Mouse (Mus musculus) T-helper 2 cell (primary cell): ENCODE results near the gene Mrps30.

Experiments used
- in situ Hi-C: fragments of 300-600 bp; cut with MboI, MseI; formaldehyde crosslinking; loops from one replicate; pipeline ENCODE4 v1.15.1; 2025; ENCODE audit warnings: high pct_unique_total_duplicates

The Mrps30 gene

DNA sequence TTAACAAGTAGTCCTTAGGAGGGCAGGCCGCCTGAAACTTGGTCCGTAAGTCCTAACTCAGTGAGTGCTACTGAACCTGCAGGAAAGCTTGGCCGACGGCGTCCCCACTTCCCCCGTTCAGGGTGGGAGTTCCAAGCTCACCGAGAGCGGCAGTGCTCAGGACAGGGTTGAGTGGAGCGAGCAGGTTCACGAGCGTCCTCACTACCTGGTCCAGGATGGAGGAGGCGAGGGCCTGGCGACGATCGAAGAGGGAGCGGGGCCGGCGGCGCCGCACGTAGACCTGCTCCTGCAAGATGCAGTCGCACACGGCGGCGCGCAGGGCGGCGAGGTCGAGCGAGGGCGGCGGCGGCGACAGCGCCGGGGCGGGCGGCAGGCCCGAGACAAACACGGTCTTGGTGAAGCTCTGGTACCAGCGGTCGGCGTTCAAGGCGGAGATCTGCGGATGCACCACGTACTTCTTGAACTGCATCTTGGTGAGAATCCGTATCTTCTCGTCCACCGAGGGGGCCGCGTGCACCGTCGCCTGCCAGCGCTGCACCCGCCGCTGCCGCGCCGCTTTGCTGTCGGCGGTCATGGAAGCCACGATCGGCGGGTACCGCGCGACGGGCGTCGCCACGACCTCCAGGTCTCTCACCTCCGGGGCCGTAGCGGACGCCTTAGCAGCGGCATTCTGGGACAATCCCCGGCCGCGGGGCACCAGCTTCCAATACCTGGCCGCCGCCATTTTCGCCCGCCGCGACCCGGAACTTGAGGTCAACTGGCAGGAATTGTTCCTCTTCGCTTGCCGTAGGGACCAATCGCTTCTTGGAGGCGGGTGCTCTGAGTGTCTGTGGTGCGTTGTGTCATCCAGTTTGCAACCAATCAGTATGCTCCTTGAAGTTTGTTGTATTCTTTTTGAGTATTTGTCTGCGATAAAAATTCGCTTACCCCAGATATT lies at the start of gene Mrps30, which contains the start of gene B430218F22Rik:
Gene Mrps30, minus strand, starts transcription at position 742 of the 937 bp plus-strand sequence.
Gene B430218F22Rik, plus strand, starts transcription at position 120 of the 937 bp plus-strand sequence.
- in situ Hi-C loops: loop anchor here (25.0 kb wide), 1 partner anchor 1076 kb away; the partner anchor contains the start of gene 4833420G17Rik

GRCm38 (mm10) chr13:118420847-118421246 lies 33.8 kb upstream of the Mrps30 start:
- in situ Hi-C loops: no loop called here

DNA sequence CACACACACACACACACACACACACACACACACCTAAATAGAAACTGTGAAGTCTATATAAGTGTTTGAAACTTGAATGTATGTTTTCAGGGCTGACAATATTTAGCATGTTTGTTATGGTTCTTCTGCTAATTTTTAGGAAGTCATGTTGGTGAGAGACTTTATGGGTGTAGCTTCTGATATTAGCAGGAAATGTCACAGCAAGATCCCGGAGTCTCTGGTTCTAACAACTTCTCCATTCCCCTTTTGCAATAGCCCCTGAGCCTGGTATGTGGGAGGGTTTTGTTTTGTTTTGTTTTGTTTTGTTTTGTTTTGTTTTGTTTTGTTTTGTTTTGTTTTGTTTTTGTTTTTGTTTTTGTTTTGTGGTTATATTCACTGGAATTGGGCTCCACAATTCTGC lies 33.4 kb upstream of the Mrps30 start:
- in situ Hi-C loops: no loop called here

DNA sequence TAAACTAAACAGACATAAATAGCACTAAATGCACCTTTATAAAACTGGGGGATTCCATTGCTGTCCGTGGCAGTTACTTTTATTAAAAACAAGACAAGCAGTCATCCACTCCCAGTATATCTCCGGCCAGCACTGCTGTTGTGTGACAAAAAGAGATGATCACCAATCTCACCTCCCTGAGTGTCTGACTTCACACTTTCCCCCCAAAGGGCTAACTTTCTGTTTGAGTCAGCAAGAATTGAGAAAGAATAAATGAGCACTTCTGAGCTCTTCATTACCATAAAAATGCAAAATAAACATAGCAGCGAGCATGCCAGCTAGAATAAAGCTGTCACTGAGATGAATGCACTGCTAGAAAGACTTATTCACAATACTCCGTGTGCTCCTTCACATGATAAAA lies 31.1 kb upstream of the Mrps30 start:
- in situ Hi-C loops: loop anchor here (5.0 kb wide), 1 partner anchor 934 kb away; no protein-coding TSS in a partner anchor

DNA sequence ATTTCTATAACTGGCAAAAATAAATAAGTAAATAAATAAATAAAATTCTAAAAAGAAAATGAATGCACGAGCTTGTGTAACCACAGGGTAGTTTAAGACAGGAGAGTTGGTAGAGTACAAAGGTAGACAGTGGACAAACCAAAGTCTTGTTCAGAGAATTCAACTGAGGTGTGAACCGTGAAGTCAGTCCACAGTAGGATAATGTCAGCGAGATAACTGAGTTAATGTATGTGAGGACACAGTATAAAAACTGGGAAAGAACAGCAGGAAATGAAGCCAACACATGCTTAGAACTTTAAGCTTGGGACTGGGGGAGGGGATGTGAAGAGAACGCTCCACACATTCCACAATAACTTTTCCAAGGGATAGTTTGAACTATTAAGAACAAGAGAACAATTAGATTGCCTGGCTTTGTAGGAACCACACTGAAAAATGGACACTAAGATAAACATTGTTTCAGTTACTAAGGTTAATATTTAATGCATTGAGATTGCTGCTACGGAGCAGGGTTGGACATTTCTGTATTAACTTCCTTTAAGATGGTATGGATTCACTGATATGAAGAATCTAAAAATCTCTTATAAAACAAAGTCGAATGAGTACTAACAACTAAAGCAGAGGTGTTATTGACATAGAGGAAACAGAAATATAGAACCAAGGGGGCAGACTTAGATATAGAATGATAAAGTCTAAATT lies 24.4 kb upstream of the Mrps30 start:
- in situ Hi-C loops: no loop called here

GRCm38 (mm10) chr13:118403544-118403943 lies 16.5 kb upstream of the Mrps30 start:
- in situ Hi-C loops: no loop called here

DNA sequence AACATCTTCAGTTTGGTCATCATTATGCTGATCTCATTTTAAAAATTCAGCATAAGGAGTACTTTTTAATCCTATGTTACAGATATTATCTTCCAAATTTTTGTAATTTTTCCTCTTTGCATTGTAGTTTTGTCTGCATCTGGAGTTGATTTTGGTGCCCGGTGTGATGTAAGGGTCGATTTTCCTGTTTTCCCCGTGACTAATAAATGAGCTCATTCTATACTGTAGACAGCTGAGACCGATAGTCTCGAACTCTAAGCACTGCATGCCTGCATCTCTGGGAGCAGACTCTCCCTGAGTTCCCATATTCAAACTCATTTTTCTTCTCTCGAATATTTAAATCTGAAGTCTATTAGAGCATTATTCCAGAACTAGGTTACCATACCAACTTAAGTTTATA lies 13.3 kb upstream of the Mrps30 start:
- in situ Hi-C loops: no loop called here

- in situ Hi-C loops: loop anchor here (25.0 kb wide), 1 partner anchor 1066 kb away; the partner anchor contains the start of gene 4833420G17Rik
These were observed 8.8 kb upstream of the Mrps30 start for GRCm38 (mm10) chr13:118395803-118396202.

- in situ Hi-C loops: loop anchor here (25.0 kb wide), 1 partner anchor 1075 kb away; the partner anchor contains the start of gene 4833420G17Rik
These were observed 373 bp upstream of the Mrps30 start for GRCm38 (mm10) chr13:118387448-118387801.

- in situ Hi-C loops: loop anchor here (25.0 kb wide), 1 partner anchor 1082 kb away; the partner anchor contains the start of gene 4833420G17Rik
These were observed 6.7 kb downstream of the Mrps30 start for GRCm38 (mm10) chr13:118380381-118380780.

- in situ Hi-C loops: loop anchor here (25.0 kb wide), 1 partner anchor 1083 kb away; the partner anchor contains the start of gene 4833420G17Rik
These were observed 7.9 kb downstream of the Mrps30 start for GRCm38 (mm10) chr13:118379155-118379554.

DNA sequence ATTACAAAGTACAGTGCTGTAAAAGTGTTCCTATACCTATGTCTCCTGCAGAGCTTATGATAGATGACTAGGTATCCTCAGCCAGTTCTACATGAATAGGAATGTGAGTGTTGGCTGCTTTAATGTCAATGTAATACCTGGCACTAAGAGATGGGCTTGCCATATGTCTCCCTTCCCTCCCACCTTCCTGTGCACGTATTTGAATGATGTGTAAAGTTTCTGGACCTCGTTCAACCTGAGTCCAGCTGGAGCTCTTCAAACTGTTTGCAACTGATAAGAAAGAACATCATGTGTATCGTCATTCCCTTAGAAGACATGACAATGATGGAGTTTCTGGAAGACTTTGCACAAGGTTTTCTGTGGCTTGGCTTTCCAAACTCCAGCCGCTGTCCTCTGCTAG lies 14.2 kb downstream of the Mrps30 start:
- in situ Hi-C loops: loop anchor here (25.0 kb wide), 1 partner anchor 1036 kb away; no protein-coding TSS in a partner anchor

- in situ Hi-C loops: loop anchor here (25.0 kb wide), 1 partner anchor 1028 kb away; no protein-coding TSS in a partner anchor
These were observed 21.3 kb downstream of the Mrps30 start for GRCm38 (mm10) chr13:118365774-118366173.

DNA sequence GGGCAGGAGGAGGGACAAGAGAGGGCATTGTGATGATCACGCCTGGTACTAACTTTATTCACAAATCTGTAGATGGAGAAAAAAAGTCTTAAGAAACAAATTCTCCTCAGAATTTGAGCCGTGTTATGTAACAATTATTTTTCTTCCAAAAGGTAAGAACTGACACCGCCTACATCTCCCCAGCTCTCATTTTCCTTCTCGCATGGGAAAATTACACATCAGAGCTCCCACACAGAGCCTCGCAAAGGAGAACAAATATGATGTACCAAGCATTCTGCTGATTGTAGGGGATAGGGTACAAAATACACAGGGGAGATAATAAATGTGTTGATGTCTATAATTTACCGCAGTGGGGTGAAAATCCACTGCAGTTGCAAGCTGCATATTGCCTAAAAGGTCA lies 23.7 kb downstream of the Mrps30 start:
- in situ Hi-C loops: loop anchor here (25.0 kb wide), 1 partner anchor 1026 kb away; no protein-coding TSS in a partner anchor

DNA sequence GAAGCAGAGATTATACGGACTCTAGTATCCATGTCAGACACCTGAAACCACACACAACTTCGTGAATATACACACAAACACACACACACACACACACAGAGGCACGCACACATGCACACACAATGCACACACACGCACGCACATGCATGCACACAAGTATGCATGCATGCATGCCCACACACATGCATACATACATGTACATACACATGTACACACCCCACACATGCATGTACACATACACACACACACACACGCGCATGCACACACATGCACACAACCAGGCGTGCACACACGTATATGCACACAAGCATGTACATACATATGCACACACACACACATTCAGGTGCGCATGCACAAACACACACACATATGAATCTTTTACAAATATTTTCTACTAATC lies 36.2 kb downstream of the Mrps30 start:
- in situ Hi-C loops: loop anchor here (25.0 kb wide), 1 partner anchor 1014 kb away; no protein-coding TSS in a partner anchor

DNA sequence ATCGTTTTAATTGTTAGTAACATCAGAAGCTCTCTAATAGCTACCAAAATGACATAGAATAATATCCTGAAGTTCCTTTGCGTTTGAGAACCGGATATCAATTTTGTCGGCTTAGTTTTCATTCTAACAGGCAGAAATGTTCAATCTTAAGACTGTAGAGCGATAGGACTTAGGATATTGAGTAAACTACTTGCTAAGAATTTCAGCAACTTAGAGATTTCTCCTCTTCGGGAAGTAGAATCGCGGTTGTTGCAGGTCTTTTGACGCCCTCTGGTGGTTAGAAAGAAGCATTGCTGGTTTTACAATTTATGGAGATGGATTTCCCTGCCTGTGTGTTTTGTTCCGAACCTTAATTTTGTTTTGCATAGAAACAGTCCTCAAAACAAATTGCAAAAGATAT lies 36.8 kb downstream of the Mrps30 start:
- in situ Hi-C loops: loop anchor here (25.0 kb wide), 1 partner anchor 1013 kb away; no protein-coding TSS in a partner anchor
